Mouse (Mus musculus) stomach, postnatal 0 days (tissue): ENCODE measurements around the gene Rpl36a.

Source experiments
- CTCF ChIP-seq: IDR thresholded peaks from 2 replicates; pipeline ENCODE4 v1.5.1; 2016; ENCODE audit warnings: antibody characterized with exemption, low read depth, mild to moderate bottlenecking, moderate library complexity
- EP300 ChIP-seq: optimal IDR thresholded peaks from 2 replicates; pipeline ENCODE3; 2016; ENCODE audit warnings: antibody characterized with exemption

- no peak for TF ChIP-seq CTCF
- TF ChIP-seq EP300 = no peak
These were observed 50.4 kb downstream of the Rpl36a start for GRCm38 (mm10) chrX:134635860-134636259.
